23 mouse cellular contexts compared by ENCODE assay signal in genomic region chr3:136244931-136245330, GRCm38 (mm10).
DNase-seq lines count a peak whose midpoint lies in the region; ATAC-seq and TF ChIP-seq lines count a peak whose summit lies in the region.
"Had no signal": no experiment of that assay in that cellular context is flagged by ENCODE, and none has a peak within 500 bp of the region (broad histone marks: within the 10 kb centered on the region; RNA-seq: fewer than 3 reads in every experiment).

No protein-coding gene starts in this region.

- TF ChIP-seq EP300 in CH12.LX (IDR thresholded peaks at IDR 0.05; ENCODE audit: low read length): peak; percentile 89

- H3K79me2 ChIP-seq in CH12.LX (replicated peaks; ENCODE audit: control insufficient read depth, extremely low read depth, insufficient read depth, poor library complexity, severe bottlenecking): no peaks in the 10 kb centered on the region

- in situ Hi-C loops in CH12.LX (cut with MboI; ENCODE audit: low pct_ligation_motif_present, low pct_unique_long_range_greater_than_20kb, low sequenced_read_pairs): no loop called here

- no peaks in the 10 kb centered on the region for H3K9me3 ChIP-seq in hindbrain, embryonic 11.5 days (ENCODE audit: control insufficient read depth, low read length)
- no peaks in the 10 kb centered on the region for H3K9me3 ChIP-seq in hindbrain, postnatal 0 days (ENCODE audit: low read length)
- no peaks in the 10 kb centered on the region for H3K9me3 ChIP-seq in CH12.LX (replicated peaks; ENCODE audit: low read length)
- H3K9me3 ChIP-seq in limb, embryonic 10.5 days (replicated peaks): no peaks in the 10 kb centered on the region
- H3K9me3 ChIP-seq: embryonic facial prominence, embryonic 13.5 days; embryonic facial prominence, embryonic 15.5 days; forebrain, embryonic 10.5 days; forebrain, embryonic 12.5 days had no signal

- ATAC-seq in hindbrain, embryonic 11.5 days (ENCODE audit: low FRiP score): no peak
- no peak for ATAC-seq in hindbrain, postnatal 0 days
- ATAC-seq: CD4-positive, CD25-positive, alpha-beta regulatory T cell, adult 4 months; forebrain, embryonic 14.5 days; forebrain, embryonic 16.5 days had no signal

- H3K27ac ChIP-seq in hindbrain, embryonic 11.5 days (ENCODE audit: low read depth, low read length): no peak overlapping the region
- no peak overlapping the region for H3K27ac ChIP-seq in hindbrain, postnatal 0 days
- peak overlapping the region; percentile 28; the same call in 1 of the 2 replicates for H3K27ac ChIP-seq in CH12.LX (ENCODE audit: insufficient read depth, low read depth)
- H3K27ac ChIP-seq in limb, embryonic 10.5 days: no peak overlapping the region
- H3K27ac ChIP-seq: embryonic facial prominence, embryonic 13.5 days; embryonic facial prominence, embryonic 15.5 days; forebrain, embryonic 10.5 days; forebrain, embryonic 12.5 days had no signal

- H3K36me3 ChIP-seq in hindbrain, embryonic 11.5 days (ENCODE audit: control insufficient read depth, insufficient read depth, low read length): no peaks in the 10 kb centered on the region
- H3K36me3 ChIP-seq in hindbrain, postnatal 0 days (ENCODE audit: insufficient read depth, low read length): no peaks in the 10 kb centered on the region
- peaks cover 6 to 17% of the 10 kb centered on the region in 2 experiments for H3K36me3 ChIP-seq in CH12.LX (replicated peaks in 1 of 2; ENCODE audit: control insufficient read depth in 1 of 2, insufficient read depth in 1 of 2, low read length in 1 of 2)
- no peaks in the 10 kb centered on the region for H3K36me3 ChIP-seq in limb, embryonic 10.5 days
- H3K36me3 ChIP-seq: embryonic facial prominence, embryonic 13.5 days; embryonic facial prominence, embryonic 15.5 days; forebrain, embryonic 10.5 days; forebrain, embryonic 12.5 days had no signal

- WGBS in hindbrain, embryonic 11.5 days: 41% methylated on average over 2 of the region's 2 CpGs
- 31% methylated on average over 2 of the region's 2 CpGs for WGBS in hindbrain, postnatal 0 days
- WGBS in limb, embryonic 10.5 days: 84% methylated on average over 2 of the region's 2 CpGs

- H3K4me1 ChIP-seq in hindbrain, embryonic 11.5 days (replicated peaks; ENCODE audit: control insufficient read depth, insufficient read depth, low read length): no peaks in the 10 kb centered on the region
- no peaks in the 10 kb centered on the region for H3K4me1 ChIP-seq in hindbrain, postnatal 0 days (ENCODE audit: insufficient read depth, low read length)
- H3K4me1 ChIP-seq in CH12.LX (ENCODE audit: control insufficient read depth in 1 of 2, insufficient read depth in 2 of 2): peaks cover 28 to 86% of the 10 kb centered on the region in 2 experiments
- no peaks in the 10 kb centered on the region for H3K4me1 ChIP-seq in limb, embryonic 10.5 days
- H3K4me1 ChIP-seq: embryonic facial prominence, embryonic 13.5 days; embryonic facial prominence, embryonic 15.5 days; forebrain, embryonic 10.5 days; forebrain, embryonic 12.5 days had no signal

- dilution Hi-C loops in CH12.LX (cut with MboI; ENCODE audit: extremely low pct_ligation_motif_present, extremely low pct_unique_long_range_greater_than_20kb, low sequenced_read_pairs): no loop called here

- no peak for TF ChIP-seq CTCF in hindbrain, postnatal 0 days (IDR thresholded peaks at IDR 0.05; ENCODE audit: low read depth)
- TF ChIP-seq CTCF in CH12.LX (conservative IDR thresholded peaks at IDR 0.05 in 1 of 2, IDR thresholded peaks at IDR 0.05 in 1 of 2; ENCODE audit: low read depth in 2 of 2, low read length in 2 of 2): no peak

- TF ChIP-seq RAD21 in CH12.LX (IDR thresholded peaks at IDR 0.05; ENCODE audit: low read depth, low read length): no peak; the same call in 1 of the 2 replicates

- H3K27me3 ChIP-seq in hindbrain, embryonic 11.5 days (ENCODE audit: control insufficient read depth, insufficient read depth, low read length): no peaks in the 10 kb centered on the region
- H3K27me3 ChIP-seq in hindbrain, postnatal 0 days (ENCODE audit: insufficient read depth, low read length): no peaks in the 10 kb centered on the region
- no peaks in the 10 kb centered on the region for H3K27me3 ChIP-seq in CH12.LX (replicated peaks)
- no peaks in the 10 kb centered on the region for H3K27me3 ChIP-seq in limb, embryonic 10.5 days (ENCODE audit: low read depth, poor library complexity, severe bottlenecking)
- H3K27me3 ChIP-seq: embryonic facial prominence, embryonic 13.5 days; embryonic facial prominence, embryonic 15.5 days; forebrain, embryonic 12.5 days had no signal

- H3K9ac ChIP-seq in hindbrain, embryonic 11.5 days (ENCODE audit: low read depth, low read length): no peak overlapping the region
- no peak overlapping the region for H3K9ac ChIP-seq in hindbrain, postnatal 0 days (replicated peaks; ENCODE audit: low read length)
- H3K9ac ChIP-seq in CH12.LX (ENCODE audit: insufficient read depth, low read depth): peak overlapping the region; percentile 19; the same call in 1 of the 2 replicates
- H3K9ac ChIP-seq: embryonic facial prominence, embryonic 13.5 days; embryonic facial prominence, embryonic 15.5 days; forebrain, embryonic 12.5 days had no signal

- no peak overlapping the region for H3K4me3 ChIP-seq in hindbrain, embryonic 11.5 days (ENCODE audit: low read depth, low read length)
- no peak overlapping the region for H3K4me3 ChIP-seq in hindbrain, postnatal 0 days (ENCODE audit: low read length)
- no peak overlapping the region for H3K4me3 ChIP-seq in CH12.LX (replicated peaks in 1 of 3; ENCODE audit: low read depth in 2 of 3, low read length in 2 of 3, poor library complexity in 1 of 3)
- no peak overlapping the region for H3K4me3 ChIP-seq in limb, embryonic 10.5 days
- H3K4me3 ChIP-seq: embryonic facial prominence, embryonic 13.5 days; embryonic facial prominence, embryonic 15.5 days; erythroblast, embryonic 14.5 days; forebrain, embryonic 10.5 days; forebrain, embryonic 12.5 days had no signal

- peak; percentile 6 for DNase-seq in hindbrain, embryonic 11.5 days (ENCODE audit: low spot score)
- no peak for DNase-seq in hindbrain, postnatal 0 days (ENCODE audit: low spot score)
- DNase-seq in A20 (ENCODE audit: low read depth, low spot score) (peak; percentile 22), CH12.LX (ENCODE audit: extremely low read depth) (peak; percentile 89)
- DNase-seq in neural tube, embryonic 10.5 days (ENCODE audit: extremely low spot score, low spot score): no peak
- DNase-seq in limb, embryonic 10.5 days (ENCODE audit: low spot score): no peak
- DNase-seq: adrenal gland, adult 2 months; adrenal gland, postnatal 10 days; adrenal gland, postnatal 25 days; cerebellum, adult 11 months; cerebellum, adult 18-20 months; cerebellum, adult 8-10 months; cerebellum, adult 9-11 months; cerebellum, postnatal 14 days; cerebellum, postnatal 36 days had no signal

- peak; percentile 35; the same call in 1 of the 2 replicates for TF ChIP-seq POLR2A in CH12.LX (IDR thresholded peaks at IDR 0.05; ENCODE audit: low read depth, low read length)

- no peak overlapping the region for H3K4me2 ChIP-seq in hindbrain, embryonic 11.5 days (replicated peaks; ENCODE audit: low read depth, low read length)
- H3K4me2 ChIP-seq in hindbrain, postnatal 0 days (ENCODE audit: low read depth, low read length): no peak overlapping the region
- H3K4me2 ChIP-seq in CH12.LX (ENCODE audit: insufficient read depth, low read depth, poor library complexity, severe bottlenecking): peak overlapping the region; percentile 37; the same call in 1 of the 2 replicates
- H3K4me2 ChIP-seq: embryonic facial prominence, embryonic 13.5 days; embryonic facial prominence, embryonic 15.5 days; forebrain, embryonic 12.5 days had no signal

TF ChIP-seq in CH12.LX, 34 proteins besides CTCF, POLR2A, EP300 and RAD21:
- TF ChIP-seq JUN (IDR thresholded peaks at IDR 0.05; ENCODE audit: insufficient read depth, low read depth, low read length) (peak; percentile 70), CHD2 (IDR thresholded peaks at IDR 0.05; ENCODE audit: low read length) (no peak), SIN3A (IDR thresholded peaks at IDR 0.05; ENCODE audit: low read length) (no peak), IRF4 (IDR thresholded peaks at IDR 0.05; ENCODE audit: low read depth, low read length) (peak; percentile 38; the same call in 1 of the 2 replicates), TCF12 (IDR thresholded peaks at IDR 0.05; ENCODE audit: low read depth, low read length) (peak; percentile 64), MEF2A (IDR thresholded peaks at IDR 0.05; ENCODE audit: borderline replicate concordance, low read depth, low read length) (peak; percentile 90), MAZ (IDR thresholded peaks at IDR 0.05; ENCODE audit: low read depth, low read length) (no peak; the same call in 1 of the 2 replicates), BHLHE40 (IDR thresholded peaks at IDR 0.05; ENCODE audit: low read depth, low read length) (peak; percentile 30; the same call in 1 of the 2 replicates), MXI1 (IDR thresholded peaks at IDR 0.05; ENCODE audit: low read depth, low read length) (0 out of 2 replicates have a peak, but pooled peaks have one; percentile 3), POLR2AphosphoS2 (IDR thresholded peaks at IDR 0.05; ENCODE audit: low read depth, low read length) (no peak), TBP (conservative IDR thresholded peaks at IDR 0.05; ENCODE audit: low read depth, low read length) (peak; percentile 63; the same call in 1 of the 2 replicates), HCFC1 (IDR thresholded peaks at IDR 0.05; ENCODE audit: low read depth, low read length) (no peak), ETS1 (conservative IDR thresholded peaks at IDR 0.05; ENCODE audit: low read depth, low read length) (peak; percentile 87)

Comparison
In these comparisons a context has a peak if more than half of its experiments do, and no peak if none do; other contexts are left out.
1. DNase-seq: peak in hindbrain, embryonic 11.5 days (single experiment), A20 (single experiment) and CH12.LX (single experiment); none in hindbrain, postnatal 0 days (single experiment), neural tube, embryonic 10.5 days (single experiment) and limb, embryonic 10.5 days (single experiment).